In the genomic region with DNA sequence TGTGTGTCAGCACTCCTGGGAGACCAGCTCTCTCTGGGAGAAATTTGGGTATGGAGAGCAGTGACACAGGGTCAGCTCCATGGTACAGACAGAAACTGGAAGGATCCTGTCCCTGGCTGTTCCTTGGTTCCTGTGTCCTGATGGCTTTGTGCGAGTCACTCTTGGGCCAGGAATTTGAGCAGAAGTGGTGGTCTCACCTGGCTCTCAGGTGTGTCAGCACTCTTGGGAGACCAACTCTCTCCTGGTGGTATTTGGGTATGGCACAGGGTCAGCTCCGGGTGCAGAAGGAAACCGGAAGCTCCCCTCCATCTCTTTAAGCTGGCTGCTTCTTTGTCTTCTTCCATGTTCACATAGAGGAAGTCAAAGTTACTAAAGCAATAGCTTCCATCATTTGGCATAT, we compare ENCODE assay signal across 27 mouse cellular contexts.
"Had no signal": no experiment of that assay in that cellular context is flagged by ENCODE, and none has a peak within 500 bp of the region (broad histone marks: within the 10 kb centered on the region; RNA-seq: fewer than 3 reads in every experiment).

No protein-coding gene starts in this region.

- H3K4me3 ChIP-seq: embryonic facial prominence, embryonic 10.5 days; embryonic facial prominence, embryonic 12.5 days; embryonic facial prominence, embryonic 13.5 days; embryonic facial prominence, embryonic 15.5 days; erythroblast, embryonic 14.5 days; forebrain, embryonic 12.5 days; forebrain, embryonic 13.5 days; forebrain, embryonic 15.5 days; gastrocnemius, adult 2 months; heart, adult 2 months had no signal

- H3K9ac ChIP-seq: embryonic facial prominence, embryonic 12.5 days; embryonic facial prominence, embryonic 13.5 days; embryonic facial prominence, embryonic 15.5 days; forebrain, embryonic 12.5 days; forebrain, embryonic 13.5 days; forebrain, embryonic 15.5 days had no signal

- ATAC-seq: forebrain, embryonic 13.5 days; forebrain, embryonic 14.5 days; forebrain, embryonic 15.5 days; forebrain, embryonic 16.5 days had no signal

- H3K9me3 ChIP-seq: embryonic facial prominence, embryonic 10.5 days; embryonic facial prominence, embryonic 12.5 days; embryonic facial prominence, embryonic 13.5 days; embryonic facial prominence, embryonic 15.5 days; forebrain, embryonic 12.5 days; forebrain, embryonic 13.5 days; forebrain, embryonic 15.5 days had no signal

- H3K4me2 ChIP-seq: embryonic facial prominence, embryonic 12.5 days; embryonic facial prominence, embryonic 13.5 days; embryonic facial prominence, embryonic 15.5 days; forebrain, embryonic 12.5 days; forebrain, embryonic 13.5 days; forebrain, embryonic 15.5 days; heart, embryonic 11.5 days had no signal

- H3K27ac ChIP-seq: embryonic facial prominence, embryonic 10.5 days; embryonic facial prominence, embryonic 12.5 days; embryonic facial prominence, embryonic 13.5 days; embryonic facial prominence, embryonic 15.5 days; forebrain, embryonic 12.5 days; forebrain, embryonic 13.5 days; forebrain, embryonic 15.5 days; gastrocnemius, adult 2 months; heart, adult 2 months had no signal

- H3K27me3 ChIP-seq: embryonic facial prominence, embryonic 12.5 days; embryonic facial prominence, embryonic 13.5 days; embryonic facial prominence, embryonic 15.5 days; forebrain, embryonic 12.5 days; forebrain, embryonic 13.5 days; forebrain, embryonic 15.5 days had no signal

- DNase-seq: cerebellum, adult 18-20 months; cerebellum, adult 2 months; cerebellum, adult 8-10 months; cerebellum, adult 9-10 months; cerebellum, adult 9-11 months; cerebellum, postnatal 10 days; cerebellum, postnatal 14 days; cerebellum, postnatal 25 days; cerebellum, postnatal 36 days; embryo, embryonic 11 days; gastrocnemius, adult 2 months; gastrocnemius, postnatal 10 days; gastrocnemius, postnatal 14 days; gastrocnemius, postnatal 25 days; gastrocnemius, postnatal 36 days; heart, adult 2 months had no signal

- H3K4me1 ChIP-seq: embryonic facial prominence, embryonic 10.5 days; embryonic facial prominence, embryonic 12.5 days; embryonic facial prominence, embryonic 13.5 days; embryonic facial prominence, embryonic 15.5 days; forebrain, embryonic 12.5 days had no signal
